Mouse (Mus musculus): ENCODE measurements around the gene Ccl9.

The Ccl9 gene

GRCm38 (mm10) chr11:83578186-83578760, at the start of gene Ccl9:
TSS of gene Ccl9 (minus strand) at chr11:83578636.
- DNase-seq (ENCODE audit: low read depth in 2 of 2, low spot score in 2 of 2), result no peak

- DNase-seq (ENCODE audit: low read depth in 2 of 2, low spot score in 2 of 2), result no peak
These were observed 45.1 kb upstream of the Ccl9 start for GRCm38 (mm10) chr11:83623586-83623985.

- DNase-seq (ENCODE audit: low read depth in 2 of 2, low spot score in 2 of 2), result no peak
These were observed 40.6 kb upstream of the Ccl9 start for GRCm38 (mm10) chr11:83619037-83619436.

DNA sequence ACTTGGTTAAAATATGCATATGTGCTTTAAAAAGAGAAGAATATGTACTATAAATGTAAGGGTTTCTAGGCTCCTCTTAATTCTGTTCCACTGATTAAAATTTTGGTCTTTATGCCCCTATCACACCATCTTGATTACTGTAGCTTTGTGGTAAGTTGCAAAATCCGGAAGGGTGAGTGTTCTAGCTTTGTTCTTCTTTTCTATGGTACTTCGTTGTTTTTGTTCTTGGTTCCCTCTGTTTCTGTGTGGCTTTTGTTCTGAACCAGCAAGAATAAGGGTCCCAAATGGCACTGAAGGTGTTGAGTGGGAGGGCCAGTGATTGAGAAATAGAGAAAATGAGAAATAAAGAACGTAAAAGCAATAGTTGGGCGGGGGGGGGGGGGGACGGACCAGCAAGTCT, 39.8 kb upstream of the Ccl9 start:
- DNase-seq (ENCODE audit: low read depth in 2 of 2, low spot score in 2 of 2), result no peak

DNA sequence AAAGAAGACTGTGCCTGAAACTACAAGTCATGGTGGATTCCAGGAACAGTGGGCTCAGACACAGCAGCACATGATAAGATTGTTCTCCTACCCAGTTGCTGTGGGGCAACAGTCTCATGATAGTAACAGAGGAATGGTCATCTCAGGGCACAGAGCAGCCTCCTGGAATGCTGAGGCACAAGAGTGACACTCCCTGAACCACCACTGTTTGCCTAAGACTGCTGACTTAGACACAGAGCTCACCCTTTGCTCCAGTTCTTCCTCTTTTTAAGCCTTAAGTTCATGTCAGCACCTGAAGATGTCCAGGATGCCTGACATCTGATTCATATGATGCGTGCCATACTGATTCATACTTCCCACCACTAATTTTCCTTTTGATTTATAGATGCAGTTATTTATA, 38.1 kb upstream of the Ccl9 start:
- no peak for DNase-seq (ENCODE audit: low read depth in 2 of 2, low spot score in 2 of 2)

DNA sequence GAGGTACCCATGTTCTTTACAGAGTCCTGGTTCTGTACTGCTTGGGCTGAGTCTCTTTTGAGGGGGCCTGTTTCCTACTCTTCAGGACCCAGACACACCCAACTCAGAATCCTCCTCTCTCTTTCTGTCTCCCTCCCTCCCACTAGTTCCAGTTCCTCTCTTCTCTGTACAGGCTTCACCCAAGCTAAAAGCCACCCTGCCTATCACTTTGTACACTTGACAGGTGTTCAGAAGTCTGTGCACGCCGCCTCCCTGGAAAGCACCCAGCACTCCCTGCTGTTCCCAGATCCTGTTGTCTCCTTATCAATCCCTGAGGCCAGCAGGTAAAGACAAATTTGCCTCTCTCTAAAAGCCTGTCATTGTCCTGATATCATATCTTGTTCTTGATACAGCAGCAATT, 32.5 kb upstream of the Ccl9 start:
- DNase-seq (ENCODE audit: low read depth in 2 of 2, low spot score in 2 of 2), result no peak

- DNase-seq (ENCODE audit: low read depth in 2 of 2, low spot score in 2 of 2), result no peak
These were observed 28.0 kb upstream of the Ccl9 start for GRCm38 (mm10) chr11:83606396-83606795.

DNA sequence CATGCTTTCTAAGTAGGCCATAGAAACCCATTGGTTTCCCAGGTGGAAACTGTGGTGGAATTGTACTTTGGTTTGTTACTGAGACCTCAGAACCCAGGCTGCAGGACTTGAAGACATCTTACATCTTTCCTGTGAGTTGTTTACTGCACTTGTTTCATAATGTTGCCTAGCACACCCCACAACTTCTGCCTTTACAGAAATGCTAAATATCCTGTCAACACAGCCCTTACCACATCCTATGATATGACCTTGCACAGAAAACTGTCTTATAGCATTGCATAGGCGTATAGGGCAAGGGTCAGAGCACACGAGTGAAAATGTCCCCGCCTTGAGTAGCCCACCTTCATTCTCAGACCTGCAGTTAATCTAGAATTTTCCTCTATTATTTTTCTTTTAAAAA, 27.1 kb upstream of the Ccl9 start:
- DNase-seq (ENCODE audit: low read depth in 2 of 2, low spot score in 2 of 2), result no peak

DNA sequence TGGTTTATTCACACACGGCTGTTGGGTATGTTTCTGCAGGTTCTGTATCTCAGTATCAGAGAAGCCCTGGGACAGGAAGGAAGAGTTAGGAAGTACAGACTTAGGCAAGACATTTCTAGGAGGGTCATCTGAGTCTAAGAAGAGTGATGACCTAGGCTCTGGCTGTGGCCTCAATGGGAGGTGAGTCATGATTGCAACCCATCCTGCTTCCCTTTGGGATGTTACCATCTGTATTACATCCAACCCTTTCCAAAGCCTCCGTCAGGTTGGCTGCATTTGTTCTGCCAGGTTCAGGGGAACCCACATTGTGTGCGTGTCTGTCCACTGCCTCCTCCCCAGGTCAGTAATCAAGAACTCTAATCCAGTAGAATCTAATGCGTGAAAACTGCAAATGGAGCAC, 26.3 kb upstream of the Ccl9 start:
- DNase-seq (ENCODE audit: low read depth in 2 of 2, low spot score in 2 of 2), result no peak

DNA sequence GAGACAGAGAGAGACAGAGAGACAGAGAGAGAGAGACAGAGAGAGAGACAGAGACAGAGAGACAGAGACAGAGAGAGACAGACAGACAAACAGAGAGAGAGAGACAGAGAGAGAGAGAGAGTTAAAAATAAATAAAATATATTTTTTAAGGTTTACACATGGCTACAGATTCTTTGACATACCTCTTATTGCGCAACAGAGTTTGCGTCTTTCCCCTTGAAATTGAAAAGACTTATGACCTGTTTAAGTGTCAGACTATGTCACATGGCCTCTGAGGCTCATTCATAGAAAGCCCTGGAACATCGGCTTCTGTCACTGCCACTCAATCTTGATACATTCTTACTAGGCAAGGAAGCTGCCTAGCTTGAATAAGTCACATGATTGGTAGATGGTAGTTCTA, 25.0 kb upstream of the Ccl9 start:
- DNase-seq (ENCODE audit: low read depth in 2 of 2, low spot score in 2 of 2), result no peak

GRCm38 (mm10) chr11:83600576-83600975, 22.1 kb upstream of the Ccl9 start:
- no peak for DNase-seq (ENCODE audit: low read depth in 2 of 2, low spot score in 2 of 2)

GRCm38 (mm10) chr11:83598991-83599390, 20.6 kb upstream of the Ccl9 start:
- DNase-seq (ENCODE audit: low read depth in 2 of 2, low spot score in 2 of 2), result no peak

DNA sequence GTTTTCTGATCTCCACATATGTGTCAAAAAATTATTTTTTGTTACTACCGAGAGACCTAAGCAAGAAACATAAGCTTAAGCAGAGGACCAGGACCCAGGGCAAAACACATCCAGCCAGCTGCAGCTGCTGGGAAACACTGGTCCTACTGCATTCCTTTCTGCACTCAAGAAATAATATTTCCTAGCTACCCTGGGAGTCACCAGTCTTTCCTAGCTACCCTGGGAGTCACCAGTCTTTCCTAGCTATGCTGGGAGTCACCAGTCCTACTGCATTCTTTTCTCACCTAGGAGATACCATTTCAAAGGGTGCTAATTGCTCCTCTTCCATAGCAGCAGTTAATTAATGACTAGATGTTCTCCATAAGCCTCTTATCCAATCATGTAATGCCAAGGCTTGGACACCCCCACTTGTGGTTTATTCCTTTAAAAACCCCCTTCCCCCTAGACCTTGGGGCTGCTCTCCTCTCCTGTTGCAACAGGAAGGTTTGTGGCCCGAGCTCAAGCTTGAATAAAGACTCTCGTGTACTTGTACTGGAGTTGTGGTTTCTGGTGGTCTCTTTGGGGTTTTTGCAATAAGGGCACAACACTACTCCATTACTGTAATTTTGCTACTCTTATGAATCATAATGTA, 19.9 kb upstream of the Ccl9 start:
- no peak for DNase-seq (ENCODE audit: low read depth in 2 of 2, low spot score in 2 of 2)

DNA sequence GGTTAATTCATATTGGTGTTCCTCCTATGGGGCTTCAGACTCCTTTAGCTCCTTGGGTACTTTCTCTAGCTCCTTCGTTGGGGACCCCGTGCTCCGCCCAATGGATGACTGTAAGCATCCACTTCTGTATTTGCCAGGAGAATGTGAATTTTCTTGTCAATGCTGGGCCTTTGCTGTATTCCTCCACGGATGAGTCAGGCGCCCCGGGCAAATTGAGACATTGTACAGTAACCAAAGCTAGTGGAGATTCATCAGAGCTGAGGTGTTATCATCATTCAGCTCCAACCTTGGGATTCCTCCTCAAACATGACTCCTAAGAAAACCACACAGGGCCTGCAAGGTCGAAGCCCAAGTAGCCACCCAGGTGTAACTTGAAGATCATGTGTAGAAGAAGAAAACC, 19.4 kb upstream of the Ccl9 start:
- DNase-seq (ENCODE audit: low read depth in 2 of 2, low spot score in 2 of 2), result no peak

GRCm38 (mm10) chr11:83595669-83596455, 17.4 kb upstream of the Ccl9 start:
- DNase-seq (ENCODE audit: low read depth in 2 of 2, low spot score in 2 of 2), result no peak

- no peak for DNase-seq (ENCODE audit: low read depth in 2 of 2, low spot score in 2 of 2)
These were observed 15.0 kb upstream of the Ccl9 start for GRCm38 (mm10) chr11:83593453-83593852.

DNA sequence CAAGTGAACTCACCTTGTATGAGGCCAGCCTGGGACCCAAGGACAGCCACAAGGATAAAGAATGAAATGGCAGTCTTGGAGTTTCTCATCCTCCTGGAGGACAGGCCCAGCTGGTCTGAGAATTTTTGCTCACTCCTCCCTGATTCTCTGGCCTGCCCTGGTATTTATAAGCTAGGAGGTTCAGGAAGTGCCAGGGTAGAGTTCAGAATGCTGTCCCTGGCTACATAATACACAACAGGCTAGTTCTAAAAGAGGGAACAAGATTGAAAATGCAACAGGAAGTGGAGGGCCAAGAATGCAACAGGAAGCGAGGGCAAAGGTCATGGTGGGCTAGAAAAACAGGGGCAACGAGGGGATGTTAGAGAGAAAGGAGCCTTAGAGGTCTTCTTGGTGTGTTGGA, 14.4 kb upstream of the Ccl9 start, which contains the start of gene Ccl6:
TSS of gene Ccl6 (minus strand) at position 235 of the 400 bp plus-strand sequence.
- DNase-seq (ENCODE audit: low read depth in 2 of 2, low spot score in 2 of 2), result no peak

- no peak for DNase-seq (ENCODE audit: low read depth in 2 of 2, low spot score in 2 of 2)
These were observed 5.8 kb upstream of the Ccl9 start for GRCm38 (mm10) chr11:83584232-83584631.

- DNase-seq (ENCODE audit: low read depth in 2 of 2, low spot score in 2 of 2), result no peak
These were observed 5.0 kb upstream of the Ccl9 start for GRCm38 (mm10) chr11:83583450-83583754.

DNA sequence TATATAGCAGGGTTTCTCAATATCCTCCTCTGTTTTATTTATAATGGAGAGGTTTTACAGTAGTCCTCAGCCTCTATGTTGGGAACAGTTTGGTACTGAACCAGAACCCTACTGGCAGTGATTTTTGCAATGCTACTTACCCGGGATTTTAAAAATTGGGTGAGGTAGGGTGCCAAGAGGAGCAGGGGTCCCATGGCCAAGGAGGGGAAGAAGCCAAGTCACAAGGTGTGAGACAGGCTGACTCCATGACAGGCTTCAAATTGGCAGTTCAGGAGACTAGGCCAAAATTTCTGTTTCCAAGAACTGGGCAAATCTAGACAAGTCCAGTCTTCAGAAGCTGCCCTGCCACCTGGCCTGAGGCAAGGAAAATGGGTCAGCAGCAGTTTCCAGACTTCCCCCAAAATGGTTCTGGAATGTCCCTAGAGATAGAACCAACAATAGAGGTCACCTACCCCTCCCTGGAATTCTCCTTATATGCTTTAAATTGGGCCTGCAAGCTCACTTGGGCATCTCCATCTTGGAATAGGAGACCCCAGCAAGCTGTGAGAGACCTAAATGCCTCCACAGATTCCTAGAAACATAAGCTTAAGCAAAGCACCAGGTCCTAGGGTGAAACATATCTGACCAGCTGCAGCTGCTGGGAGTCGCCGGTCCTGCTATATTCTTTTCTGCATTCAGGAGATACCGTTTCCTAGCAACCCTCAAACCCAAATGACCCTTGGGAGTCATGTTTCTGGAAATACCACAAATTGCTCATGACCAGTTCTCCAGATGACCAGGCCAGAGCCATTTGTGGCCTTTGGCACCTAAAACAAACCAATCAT, 4.4 kb upstream of the Ccl9 start:
- no peak for DNase-seq (ENCODE audit: low read depth in 2 of 2, low spot score in 2 of 2)

Measured in CD8-positive naive resting alpha-beta T cell, adult 2 months (primary cell).